Mouse (Mus musculus) mouse embryonic stem cell (cell line): ENCODE data around the gene Rpl38.
"Not testable (repeated sequence)": the region's sequence is repeated elsewhere in the genome, so short reads cannot be mapped to it uniquely, and the experiment has no call there.

Source experiments
- in situ Hi-C, 2 experiments: fragments of 300-500 bp; cut with MboI; formaldehyde crosslinking; loops; 1 replicate in 1 of 2; 3 replicates in 1 of 2; pipeline ENCODE4 v1.14.3; 2019 to 2020; ENCODE audit warnings: low sequenced_read_pairs in 2 of 2, low pct_unique_long_range_greater_than_20kb in 1 of 2, mixed read lengths in 1 of 2; ENCODE audit not compliant: unreplicated experiment in 1 of 2

The Rpl38 gene

DNA sequence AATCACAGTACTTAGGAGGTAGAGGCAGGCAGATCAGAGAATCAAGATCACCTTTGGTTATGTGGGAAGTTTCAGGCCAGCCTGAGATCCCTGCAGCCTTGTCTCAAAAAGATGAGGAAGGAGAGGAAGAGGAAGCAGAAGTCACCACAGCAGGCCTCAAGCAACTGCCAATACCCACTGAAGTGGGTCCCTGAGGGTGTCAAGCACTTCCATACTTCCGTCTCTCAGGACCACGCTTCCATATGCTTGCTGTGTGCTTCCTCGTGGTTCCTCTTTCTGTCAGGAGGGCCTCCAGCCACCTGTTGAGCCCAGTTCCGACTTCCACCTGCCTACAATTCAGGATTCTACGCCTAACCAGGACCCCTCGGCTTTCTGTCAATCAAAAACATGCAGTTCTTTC is 14.7 kb upstream of the Rpl38 start:
- in situ Hi-C loops = no loop called here

DNA sequence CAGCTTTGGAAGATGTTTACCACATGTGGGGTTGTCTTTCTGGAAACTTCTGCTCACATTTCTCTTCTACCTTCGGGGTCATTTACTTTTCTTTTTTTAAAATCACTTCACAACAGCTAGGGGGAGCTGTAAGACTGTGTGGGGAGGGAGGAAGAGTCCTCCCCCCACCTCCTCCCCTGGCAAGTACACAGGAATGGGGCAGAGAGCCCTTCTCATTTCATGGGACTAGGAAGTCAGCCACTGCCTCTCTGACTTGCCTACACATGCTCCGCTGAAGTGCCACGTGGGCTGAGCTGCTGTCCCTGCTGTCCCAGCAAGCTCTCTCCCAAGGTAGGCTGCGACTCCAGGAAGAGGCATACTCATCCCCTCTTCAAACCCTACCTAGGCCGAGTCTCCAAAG is 13.8 kb upstream of the Rpl38 start:
- in situ Hi-C loops = no loop called here

DNA sequence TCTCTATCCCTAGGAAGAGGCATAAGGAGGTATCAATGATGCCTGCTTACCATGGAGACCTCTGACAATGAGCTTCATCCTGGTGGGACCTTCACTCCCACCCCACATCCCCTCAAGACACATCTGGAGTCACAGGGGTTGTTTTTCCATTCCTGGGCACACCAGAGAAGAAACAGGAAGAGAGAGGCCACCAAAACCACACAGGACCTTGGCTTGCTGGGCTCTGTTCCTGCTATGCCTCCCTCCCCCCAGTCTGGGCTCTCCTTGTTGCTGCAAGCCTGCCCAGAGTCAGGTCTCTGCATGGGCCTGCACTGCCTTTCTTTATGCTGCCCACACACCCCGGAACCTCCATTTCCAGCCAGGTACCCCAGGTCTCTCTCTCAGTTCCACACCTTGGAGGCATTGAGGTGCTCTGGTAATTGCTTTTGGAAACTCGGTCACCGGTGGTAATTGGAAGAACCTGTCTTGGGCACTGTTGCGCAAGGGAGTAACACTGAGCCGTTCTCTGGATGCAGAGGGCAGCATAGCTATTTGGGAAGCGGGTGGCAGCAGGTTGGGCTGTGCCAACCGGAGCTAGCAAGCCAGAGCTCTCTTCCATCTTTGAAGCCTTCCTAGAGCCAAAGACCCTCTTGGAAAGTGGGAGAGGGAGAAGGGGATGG is 12.8 kb upstream of the Rpl38 start:
- in situ Hi-C loops = no loop called here

DNA sequence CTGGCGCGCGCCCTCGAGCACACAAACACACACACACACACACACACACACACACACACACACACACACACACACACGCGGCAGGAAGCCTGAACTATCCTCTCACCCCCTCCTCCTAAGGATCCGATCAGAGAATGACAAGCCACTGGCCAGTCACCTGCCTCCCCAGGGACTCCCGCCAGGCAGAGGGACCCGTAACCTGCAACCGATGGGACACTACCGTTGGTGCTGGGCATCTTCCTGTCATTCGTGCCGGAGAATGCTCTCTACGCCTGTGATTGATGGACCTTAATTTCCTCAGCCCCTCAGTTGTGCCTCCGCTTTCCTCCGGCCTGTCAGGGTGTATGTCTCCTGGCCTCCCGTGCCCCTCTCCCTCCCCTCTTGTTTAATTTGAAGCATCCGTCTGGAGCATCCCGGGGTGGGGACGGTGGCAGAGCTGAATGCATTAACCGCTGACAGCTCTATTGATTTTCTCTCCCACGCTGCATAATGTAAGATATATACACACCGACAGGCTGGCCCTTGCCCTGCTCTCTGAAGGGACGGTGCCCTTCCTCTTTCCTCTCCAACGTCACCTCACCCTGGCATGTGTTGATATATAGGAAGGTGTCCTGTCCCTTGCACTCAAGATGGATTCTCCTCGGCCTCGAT is 11.2 kb upstream of the Rpl38 start:
- in situ Hi-C loops = no loop called here

DNA sequence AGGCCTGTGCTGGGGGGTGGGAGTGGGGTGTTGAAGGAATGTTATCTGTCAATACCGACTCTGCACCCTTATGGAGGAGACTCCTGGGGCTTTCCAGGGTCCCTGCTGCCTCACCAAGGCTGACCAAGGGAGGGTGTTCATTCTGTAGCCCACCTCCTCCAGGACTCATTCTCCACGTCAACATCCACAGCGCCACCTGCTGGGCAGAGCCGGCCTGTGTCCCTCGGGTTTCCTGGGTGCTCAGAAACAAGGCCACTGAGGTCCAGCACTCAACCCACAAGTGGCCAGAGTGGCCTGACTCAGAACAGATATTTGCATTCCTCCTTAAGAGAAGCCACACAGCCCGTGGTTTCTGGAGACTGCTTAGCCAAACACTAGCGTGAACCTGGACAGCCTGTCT is 10.6 kb upstream of the Rpl38 start:
- in situ Hi-C loops = no loop called here

DNA sequence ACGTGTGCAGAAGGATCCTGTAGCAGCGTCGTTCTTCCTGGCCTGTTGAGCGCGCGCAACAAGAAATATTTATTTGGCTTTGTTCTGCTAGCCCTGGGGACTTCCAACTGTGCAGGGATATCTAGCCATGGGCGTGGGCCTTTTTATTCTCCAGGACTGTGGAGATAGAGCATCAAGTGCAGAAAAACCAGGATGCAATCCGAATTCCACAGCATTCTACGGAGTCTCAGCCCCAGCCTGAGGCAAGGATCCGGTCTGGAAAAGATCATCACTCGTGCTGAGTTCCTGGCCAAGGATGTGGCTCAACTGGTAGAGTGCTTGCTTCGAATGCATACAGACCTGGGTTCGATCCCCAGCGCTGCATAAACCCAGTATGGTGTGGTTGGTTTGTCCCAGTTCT is 6.2 kb upstream of the Rpl38 start:
- in situ Hi-C loops = no loop called here

DNA sequence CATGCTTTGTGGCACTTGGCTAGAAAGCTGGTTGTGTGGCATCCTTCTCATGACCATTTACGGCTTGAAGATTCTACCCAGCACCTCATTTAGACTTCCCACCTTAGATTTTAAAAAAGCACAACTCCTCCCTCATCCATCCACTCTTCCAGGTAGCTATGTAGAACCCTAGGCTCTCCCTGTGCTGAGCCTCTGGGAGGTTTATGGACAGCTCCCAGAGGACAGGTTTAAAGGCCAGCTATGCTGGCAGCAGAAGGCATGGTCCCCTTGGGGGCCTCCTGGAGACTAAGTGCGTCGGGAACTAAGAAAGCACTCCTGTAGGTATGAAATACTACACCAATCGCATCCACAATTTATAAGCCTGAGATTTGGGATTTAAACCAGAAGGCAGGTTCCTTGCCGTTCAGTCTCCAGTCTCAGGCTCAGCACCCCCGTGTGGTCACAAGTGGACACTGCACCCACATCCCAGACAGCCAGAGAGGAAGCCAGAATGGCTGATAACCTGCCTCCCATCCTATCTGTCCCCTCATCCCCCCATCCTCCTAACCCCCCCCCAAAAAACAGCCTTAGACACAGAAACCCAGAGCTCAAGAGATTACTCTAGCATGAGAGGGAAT is 5.5 kb upstream of the Rpl38 start:
- in situ Hi-C loops = no loop called here

DNA sequence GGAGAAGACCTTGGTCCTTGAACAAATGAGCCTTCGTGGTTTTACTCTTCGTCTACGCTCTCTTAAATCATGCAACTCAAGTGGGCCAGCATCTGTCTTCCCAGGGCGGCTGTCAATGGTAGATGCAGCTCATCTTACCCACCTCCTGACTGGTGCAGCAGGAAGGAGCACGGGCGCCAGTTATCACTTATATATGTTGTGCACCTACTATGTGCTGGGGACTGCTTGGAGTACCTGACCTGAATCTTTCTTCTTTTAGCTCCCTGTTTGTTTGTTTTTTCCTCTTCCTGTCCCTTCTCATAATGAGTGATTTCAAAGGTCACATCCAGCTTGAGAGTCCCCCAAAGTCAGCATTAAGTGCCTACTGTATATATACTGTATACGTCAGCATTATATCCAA is 4.2 kb upstream of the Rpl38 start:
- in situ Hi-C loops = no loop called here

DNA sequence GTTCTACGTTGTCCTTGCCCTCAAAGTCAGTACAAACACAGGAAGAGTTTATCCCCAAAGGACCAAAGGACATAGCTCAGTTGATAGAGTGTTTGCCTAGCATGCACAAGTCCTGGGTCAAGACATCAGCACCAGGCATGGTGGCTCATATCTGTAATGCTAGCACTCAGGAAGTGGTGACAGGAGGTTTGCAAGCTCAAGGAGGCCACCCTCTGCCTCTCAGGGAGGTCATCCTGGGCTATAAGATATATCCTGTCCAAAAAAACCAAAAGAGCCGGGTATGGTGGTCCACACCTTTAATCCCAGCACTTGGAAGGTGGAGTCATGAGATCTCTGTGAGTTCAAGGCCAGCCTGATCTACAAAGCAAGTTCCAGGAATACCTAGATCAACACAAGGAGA is 2.9 kb upstream of the Rpl38 start:
- in situ Hi-C loops = no loop called here

DNA sequence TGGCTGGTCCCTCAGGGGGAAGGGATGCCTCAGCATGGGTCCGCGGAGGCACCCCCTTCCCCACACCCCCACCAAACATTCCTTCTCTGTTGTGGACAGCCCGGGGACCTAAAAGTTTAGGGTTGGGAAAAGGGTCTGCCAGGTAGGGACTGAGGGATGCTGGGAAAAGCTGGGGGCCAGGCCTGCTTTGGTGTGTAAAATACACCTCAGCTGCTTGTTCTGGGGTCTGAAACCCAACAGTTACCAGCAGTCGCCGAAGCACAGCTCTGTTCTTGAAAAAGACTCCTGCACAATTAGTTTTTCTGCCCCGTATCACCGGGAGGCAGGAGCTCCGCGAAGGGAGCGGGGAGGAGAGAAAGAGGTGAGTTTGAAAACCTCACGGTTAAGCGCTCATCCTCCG is 1.5 kb upstream of the Rpl38 start:
- in situ Hi-C loops = no loop called here

DNA sequence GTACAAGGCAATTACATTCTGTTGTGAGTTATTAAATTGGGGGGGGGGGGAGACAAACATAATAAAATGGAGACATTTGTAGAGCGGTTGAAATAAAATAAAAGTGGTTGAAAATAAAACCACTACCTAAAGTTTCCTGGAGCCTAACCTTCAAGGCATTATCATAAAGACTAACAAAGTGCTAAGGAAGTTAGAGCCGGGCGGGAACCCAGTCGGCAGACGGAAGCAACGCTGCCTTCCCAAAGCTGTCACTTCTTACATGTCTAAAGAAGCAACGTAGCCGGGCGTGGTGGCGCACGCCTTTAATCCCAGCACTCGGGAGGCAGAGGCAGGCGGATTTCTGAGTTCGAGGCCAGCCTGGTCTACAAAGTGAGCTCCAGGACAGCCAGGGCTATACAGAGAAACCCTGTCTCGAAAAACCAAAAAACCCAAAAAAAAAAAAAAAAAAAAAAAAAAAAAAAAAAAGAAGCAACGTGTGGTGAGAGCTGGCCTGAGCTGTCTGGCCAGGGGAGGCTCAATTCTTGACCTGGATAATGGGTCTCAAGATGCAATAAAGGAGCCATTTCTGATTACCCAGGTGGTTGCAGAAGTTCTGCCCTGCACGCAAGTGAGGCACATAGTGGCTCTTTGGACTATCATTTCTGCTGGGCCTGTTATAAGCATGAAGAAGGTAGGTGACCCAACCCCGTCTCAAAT is 940 bp upstream of the Rpl38 start:
- in situ Hi-C loops = no loop called here

DNA sequence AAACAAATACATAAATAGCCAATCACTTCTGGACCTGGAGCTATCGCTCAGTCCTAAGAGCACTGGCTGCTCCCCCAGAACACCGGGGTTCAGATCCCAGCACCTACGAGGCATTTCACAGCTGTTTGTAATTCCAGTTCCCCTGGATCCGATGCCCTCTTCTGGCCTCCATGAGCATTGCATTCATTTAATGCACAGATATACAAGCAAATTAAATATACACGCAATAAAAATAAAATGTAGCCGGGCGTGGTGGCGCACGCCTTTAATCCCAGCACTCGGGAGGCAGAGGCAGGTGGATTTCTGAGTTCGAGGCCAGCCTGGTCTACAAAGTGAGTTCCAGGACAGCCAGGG is 415 bp upstream of the Rpl38 start:
- in situ Hi-C loops = not testable (repeated sequence)

DNA sequence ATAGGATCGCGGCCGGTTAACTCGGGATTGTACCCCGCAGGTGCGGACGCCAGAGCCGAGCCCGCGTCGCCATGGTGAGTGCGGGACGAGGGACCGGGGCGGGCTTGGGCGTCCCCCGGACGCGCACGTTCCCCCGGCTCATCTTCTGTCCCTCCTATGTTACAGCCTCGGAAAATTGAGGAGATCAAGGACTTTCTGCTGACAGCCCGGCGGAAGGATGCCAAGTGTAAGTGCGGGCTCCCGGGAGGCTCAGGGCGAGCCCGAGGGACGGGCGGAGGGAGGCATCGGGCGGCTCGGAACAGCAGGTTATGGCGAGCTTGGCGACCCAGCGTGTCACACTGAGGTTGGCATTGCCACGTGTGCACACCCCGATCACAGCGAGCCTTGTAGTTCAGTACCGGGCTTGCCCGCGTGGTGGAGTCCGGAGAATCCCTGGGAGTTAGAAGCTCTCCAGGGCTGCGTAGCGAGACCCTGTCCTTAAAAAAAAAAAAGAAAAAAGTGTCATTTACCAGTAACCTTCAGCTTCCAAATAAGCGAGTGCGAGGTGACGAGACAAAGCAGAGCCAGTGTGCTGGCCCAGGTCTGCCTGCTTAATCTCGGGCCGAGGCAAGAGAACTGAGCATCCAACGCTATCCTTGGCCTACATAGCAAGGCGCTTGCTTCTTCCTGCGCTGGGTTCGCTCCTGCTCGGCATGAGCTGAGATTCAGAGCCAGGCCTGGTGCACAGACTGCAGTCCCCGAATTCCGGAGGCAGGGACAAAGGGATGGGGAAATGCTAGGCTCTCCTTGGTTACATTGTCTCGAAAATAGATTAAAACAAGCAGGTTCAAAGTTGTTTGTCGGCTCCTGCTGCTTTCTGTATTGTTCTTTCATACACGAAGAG is 658 bp downstream of the Rpl38 start:
- in situ Hi-C loops = no loop called here

DNA sequence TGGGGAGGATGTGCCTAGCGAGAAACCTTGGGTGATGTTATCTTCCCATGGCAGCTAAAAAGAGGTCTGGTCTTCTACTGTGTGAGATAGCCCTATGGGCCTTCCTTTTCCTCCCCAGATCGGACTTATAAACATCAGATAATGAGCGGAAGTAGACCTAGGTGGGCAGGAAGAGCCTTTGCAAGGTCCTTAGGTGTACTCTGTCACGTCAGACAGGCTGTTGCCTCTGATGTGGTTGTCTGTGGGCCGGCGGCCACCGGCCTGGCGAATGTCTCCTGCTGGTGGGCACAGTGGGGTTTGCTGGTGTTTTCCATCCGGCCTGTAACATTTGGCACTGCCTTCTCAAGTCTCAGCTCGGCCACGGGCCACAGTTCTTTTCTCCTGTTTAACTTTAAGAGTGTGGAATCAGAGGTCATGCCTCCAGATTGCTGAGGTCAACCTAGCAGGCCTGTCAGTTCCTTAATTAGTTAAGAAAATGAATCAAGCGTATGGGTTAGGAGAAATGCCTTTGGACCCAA is 1.4 kb downstream of the Rpl38 start:
- in situ Hi-C loops = no loop called here

DNA sequence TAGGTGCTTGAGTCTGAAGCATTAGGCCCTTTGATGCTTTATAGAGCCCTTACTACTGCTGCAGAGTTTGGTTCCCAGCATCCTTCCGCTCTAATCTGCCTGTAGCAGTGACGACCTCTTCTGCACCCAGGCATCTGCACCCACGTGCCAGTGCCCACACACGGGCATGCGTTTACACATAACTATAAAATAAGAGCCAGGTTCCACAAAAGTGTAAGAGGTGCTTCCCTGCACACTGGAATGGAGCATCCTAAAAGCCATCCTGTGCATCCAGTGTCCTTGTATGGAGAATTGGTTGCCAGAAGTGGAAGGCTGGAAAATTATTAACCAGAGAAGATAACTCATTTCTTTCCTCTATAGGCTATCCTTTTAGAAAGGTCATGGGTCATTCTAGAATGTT is 2.8 kb downstream of the Rpl38 start:
- in situ Hi-C loops = no loop called here

DNA sequence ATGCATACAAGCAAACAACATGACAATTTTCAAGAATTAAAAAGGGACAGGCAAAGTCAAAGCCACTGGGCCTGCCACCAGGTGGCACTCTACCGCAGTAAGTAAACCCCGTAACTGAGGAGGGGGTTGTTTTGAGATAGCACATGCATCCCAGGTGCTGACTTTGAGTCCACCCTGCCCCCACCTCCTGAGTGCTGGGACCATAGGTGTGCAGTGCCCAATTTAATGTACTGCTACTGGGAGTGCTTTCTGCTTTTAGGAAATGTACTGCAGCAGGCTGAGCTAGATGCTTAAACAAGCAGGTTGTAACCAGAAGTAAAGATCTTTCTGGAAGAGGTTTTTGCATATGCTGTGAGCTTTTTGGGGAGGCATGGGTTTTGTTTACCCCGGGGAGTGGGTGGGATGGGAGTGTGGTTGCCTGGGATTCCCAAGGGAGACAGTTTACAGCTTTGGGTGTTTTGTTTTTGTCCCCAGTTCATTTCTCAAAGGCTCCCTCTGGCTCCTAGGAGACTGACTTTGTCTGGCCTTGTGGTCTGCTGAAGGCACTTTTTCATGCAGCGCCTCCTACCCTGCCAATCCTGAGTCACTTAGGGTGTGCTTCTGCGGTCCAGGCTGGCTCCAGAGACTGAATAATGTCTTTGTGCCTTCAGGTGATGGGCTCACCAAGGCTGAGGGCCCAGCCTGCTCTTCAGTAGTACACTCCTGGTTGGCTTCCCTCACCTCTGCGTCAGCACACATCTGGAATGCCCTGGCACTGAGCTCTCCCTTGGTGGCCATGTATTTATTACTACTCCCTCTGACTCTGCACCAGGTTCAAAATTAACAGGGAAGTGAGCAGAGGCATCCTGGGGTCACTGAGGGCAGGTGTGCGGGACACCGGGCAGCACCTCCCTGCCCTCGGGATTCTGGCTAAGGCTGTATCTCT is 4.7 kb downstream of the Rpl38 start:
- in situ Hi-C loops = no loop called here

DNA sequence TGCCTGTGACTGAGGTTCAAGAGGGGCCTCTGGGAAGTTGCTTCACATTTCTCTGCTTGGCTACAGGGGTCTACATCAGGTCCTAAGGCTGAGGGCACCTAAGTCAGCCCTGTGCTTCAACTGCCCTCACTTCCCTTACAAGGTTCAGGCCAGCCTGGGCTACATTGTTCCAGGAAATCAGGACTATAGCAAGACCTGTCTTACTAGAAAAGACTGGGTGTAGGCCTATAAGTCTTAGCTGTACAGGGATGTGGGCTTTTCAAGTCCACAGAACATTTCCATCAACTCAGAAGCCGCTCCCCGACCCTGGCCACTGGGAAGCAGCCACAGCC is 5.4 kb downstream of the Rpl38 start:
- in situ Hi-C loops = no loop called here

DNA sequence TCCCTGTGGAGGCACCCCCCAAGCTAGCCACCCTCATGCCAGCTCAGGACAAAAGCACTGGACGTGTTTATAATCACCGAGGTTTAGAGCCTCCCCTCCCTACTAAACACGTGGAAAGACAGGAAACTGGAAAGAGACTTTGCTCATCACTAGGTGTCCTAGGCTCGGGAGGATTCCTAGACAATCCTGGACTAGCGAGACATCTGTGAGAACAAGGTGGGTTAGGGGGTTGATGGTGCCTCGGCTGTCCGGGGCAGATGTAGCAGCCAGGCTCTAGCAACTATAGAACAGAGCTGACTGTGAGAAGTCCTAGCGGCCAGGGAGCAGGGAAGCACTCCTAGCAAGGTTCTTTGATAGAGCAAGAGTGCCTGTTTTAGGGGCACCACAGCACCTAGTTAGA is 5.9 kb downstream of the Rpl38 start:
- in situ Hi-C loops = no loop called here
